Mouse (Mus musculus): ENCODE measurements around the gene Zfp775.
A peak's percentile ranks its signal among the peaks of the same experiment; 100 is the strongest.

Gene Zfp775

GRCm38 (mm10) chr6:48601271-48602079, at the start of gene Zfp775:
Gene Zfp775 (plus strand): TSS chr6:48602063.
- peak; percentile 92 for DNase-seq (ENCODE audit: low spot score)

GRCm38 (mm10) chr6:48552918-48553317, 48.9 kb upstream of the Zfp775 start:
- no peak for DNase-seq (ENCODE audit: low spot score)

GRCm38 (mm10) chr6:48553819-48554218, 48.0 kb upstream of the Zfp775 start:
- DNase-seq (ENCODE audit: low spot score): no peak

GRCm38 (mm10) chr6:48554280-48555103, 47.4 kb upstream of the Zfp775 start, which contains the start of gene Lrrc61:
Gene Lrrc61 (plus strand): TSS chr6:48554796.
- DNase-seq (ENCODE audit: low spot score): peak; percentile 96

- DNase-seq (ENCODE audit: low spot score): no peak
Measured at GRCm38 (mm10) chr6:48555104-48555890, 46.6 kb upstream of the Zfp775 start.

GRCm38 (mm10) chr6:48555956-48556355, 45.9 kb upstream of the Zfp775 start:
- no peak for DNase-seq (ENCODE audit: low spot score)

- DNase-seq (ENCODE audit: low spot score): no peak
Measured at GRCm38 (mm10) chr6:48565693-48566310, 36.1 kb upstream of the Zfp775 start.

GRCm38 (mm10) chr6:48566312-48566711, 35.6 kb upstream of the Zfp775 start:
- DNase-seq (ENCODE audit: low spot score): no peak

GRCm38 (mm10) chr6:48568036-48568984, 33.6 kb upstream of the Zfp775 start:
- DNase-seq (ENCODE audit: low spot score): peak; percentile 24

- DNase-seq (ENCODE audit: low spot score): no peak
Measured at GRCm38 (mm10) chr6:48569065-48569807, 32.6 kb upstream of the Zfp775 start.

GRCm38 (mm10) chr6:48572014-48572413, 29.8 kb upstream of the Zfp775 start:
- DNase-seq (ENCODE audit: low spot score): no peak

GRCm38 (mm10) chr6:48572572-48573061, 29.2 kb upstream of the Zfp775 start, which contains the start of gene Rarres2:
Gene Rarres2 (minus strand): TSS chr6:48572789.
- DNase-seq (ENCODE audit: low spot score): no peak

GRCm38 (mm10) chr6:48573280-48573679, 28.6 kb upstream of the Zfp775 start:
- no peak for DNase-seq (ENCODE audit: low spot score)

- DNase-seq (ENCODE audit: low spot score): no peak
Measured at GRCm38 (mm10) chr6:48573981-48574380, 27.9 kb upstream of the Zfp775 start.

- no peak for DNase-seq (ENCODE audit: low spot score)
Measured at GRCm38 (mm10) chr6:48578736-48579135, 23.1 kb upstream of the Zfp775 start.

- no peak for DNase-seq (ENCODE audit: low spot score)
Measured at GRCm38 (mm10) chr6:48579215-48579648, 22.6 kb upstream of the Zfp775 start.

- no peak for DNase-seq (ENCODE audit: low spot score)
Measured at GRCm38 (mm10) chr6:48581257-48581656, 20.6 kb upstream of the Zfp775 start.

- DNase-seq (ENCODE audit: low spot score): no peak
Measured at GRCm38 (mm10) chr6:48582037-48582436, 19.8 kb upstream of the Zfp775 start.

- no peak for DNase-seq (ENCODE audit: low spot score)
Measured at GRCm38 (mm10) chr6:48589194-48589750, 12.6 kb upstream of the Zfp775 start, which contains the start of gene Gm45021. Gene Gm45021 (plus strand): TSS chr6:48589610.
